Mouse (Mus musculus) left cerebral cortex, postnatal 25 days (tissue): Measurements from ENCODE around the gene Piwil1. TPM values are rescaled to one million over a fixed set of nuclear protein-coding genes. Genes with fewer than 3 reads are reported as not detected.
A peak's percentile ranks its signal among the peaks of the same experiment; 100 is the strongest.

Source experiments
- DNase-seq, 2 experiments: peaks; one replicate each; pipeline ENCODE4 v3.0.0; 2022; ENCODE audit warnings: low spot score in 2 of 2, mixed read lengths in 1 of 2
- intact Hi-C: fragments of 180-260 bp; cut with DNase I; formaldehyde crosslinking; loops from one replicate; pipeline ENCODE4 v1.15.1; 2025
- total RNA-seq, 2 experiments: library from RNA; stranded (reverse); gene quantifications; 2 replicates each; pipeline ENCODE4 v1.2.3; 2021

Gene Piwil1
- total RNA-seq: under 1 TPM; 0.07 to 0.23 TPM

DNA sequence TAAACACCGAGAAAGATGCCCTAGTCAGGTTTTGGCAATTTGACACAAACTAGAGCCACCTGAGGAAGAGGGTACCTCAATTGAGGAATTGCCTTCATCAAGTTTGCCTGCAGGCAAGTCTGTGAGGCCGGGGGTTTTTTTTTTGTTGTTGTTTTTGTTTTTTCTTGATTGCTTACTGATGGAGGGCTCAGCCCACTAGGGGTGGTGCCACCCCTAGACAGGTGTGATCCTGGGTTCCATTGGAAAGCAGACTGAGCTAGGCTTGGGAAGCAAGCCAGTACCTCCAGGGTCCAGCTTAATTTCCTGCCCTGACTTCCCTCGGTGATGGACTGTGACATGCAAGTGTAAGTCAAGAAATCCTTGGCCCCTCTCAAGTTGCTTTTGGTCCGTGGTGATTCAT is at the start of gene Piwil1:
TSS of gene Piwil1 (plus strand) at position 301 of the 400 bp plus-strand sequence.
- DNase-seq: no peak
- intact Hi-C loops: no loop called here

DNA sequence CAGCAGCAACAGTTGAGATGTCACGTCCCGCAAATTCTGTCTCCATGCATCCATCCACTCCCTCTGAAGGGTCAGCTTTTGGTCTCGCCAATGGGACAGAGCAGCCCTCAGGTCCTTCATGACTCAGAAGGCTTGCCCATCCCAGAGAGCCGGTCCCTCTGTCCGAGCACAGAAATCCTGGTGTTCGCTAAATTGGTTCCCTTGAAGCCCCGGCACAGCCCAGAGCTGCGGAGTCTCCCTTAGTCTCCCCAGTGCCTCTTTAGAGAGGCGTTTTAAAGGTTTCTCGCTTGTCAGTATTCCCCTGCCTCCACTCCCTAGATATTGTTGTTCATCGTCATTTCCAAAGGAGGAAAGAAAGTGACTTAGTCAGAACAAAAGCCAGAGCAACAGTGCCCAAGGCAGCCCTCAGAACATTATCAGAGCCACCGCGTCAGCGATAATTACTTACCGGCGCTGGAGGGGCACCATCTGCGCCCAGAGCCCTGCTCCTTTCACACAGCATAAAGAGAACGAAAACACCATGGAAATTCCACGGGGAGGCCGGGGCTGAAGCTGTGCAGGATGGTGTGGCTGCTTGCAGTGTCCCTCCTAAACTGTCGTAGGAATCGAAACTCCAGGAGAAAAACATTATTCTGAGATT is 45.7 kb upstream of the Piwil1 start:
- intact Hi-C loops: no loop called here
- DNase-seq: no peak

DNA sequence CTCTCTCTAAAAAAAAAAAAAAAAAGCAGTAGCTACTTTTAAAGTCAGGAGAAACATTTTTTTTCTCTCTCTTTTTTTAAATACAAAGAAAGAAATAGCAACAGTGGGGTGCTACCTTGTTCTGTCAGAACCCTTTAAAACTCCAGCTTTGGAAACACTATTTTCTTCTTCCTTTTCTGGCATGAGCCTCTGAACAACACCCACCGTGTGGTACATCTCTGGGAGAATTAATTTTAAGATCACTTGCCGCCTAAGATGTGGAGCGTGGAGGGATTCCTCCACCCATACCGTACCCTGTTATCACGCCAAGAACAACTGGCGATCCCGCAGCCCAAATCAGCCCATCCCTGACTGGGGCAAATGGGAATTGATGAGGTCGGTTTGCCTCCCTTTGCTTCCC is 42.2 kb upstream of the Piwil1 start:
- peak; percentile 26 to 84 for DNase-seq
- intact Hi-C loops: loop anchor here (2.0 kb wide), 1 partner anchor 63 kb away; no protein-coding TSS in a partner anchor

DNA sequence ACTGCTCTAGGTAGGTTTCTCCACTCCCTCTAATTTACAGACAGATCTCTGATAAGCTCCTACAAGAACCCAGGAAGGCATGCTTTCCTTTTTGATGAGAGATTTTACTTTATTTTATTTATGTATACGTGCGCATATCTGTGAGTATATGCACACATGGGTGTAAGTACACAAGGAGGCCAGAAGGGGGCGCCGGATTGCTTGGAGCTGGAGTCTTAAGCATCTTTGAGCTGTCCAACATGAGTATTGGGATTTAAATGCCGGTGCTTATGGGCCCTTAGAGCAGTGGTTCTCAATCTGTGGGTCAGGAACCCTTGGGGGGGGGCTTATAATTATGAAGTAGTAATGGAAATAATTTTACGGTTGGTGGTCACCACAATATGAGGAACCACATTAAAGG is 39.4 kb upstream of the Piwil1 start:
- intact Hi-C loops: no loop called here
- DNase-seq: no peak

DNA sequence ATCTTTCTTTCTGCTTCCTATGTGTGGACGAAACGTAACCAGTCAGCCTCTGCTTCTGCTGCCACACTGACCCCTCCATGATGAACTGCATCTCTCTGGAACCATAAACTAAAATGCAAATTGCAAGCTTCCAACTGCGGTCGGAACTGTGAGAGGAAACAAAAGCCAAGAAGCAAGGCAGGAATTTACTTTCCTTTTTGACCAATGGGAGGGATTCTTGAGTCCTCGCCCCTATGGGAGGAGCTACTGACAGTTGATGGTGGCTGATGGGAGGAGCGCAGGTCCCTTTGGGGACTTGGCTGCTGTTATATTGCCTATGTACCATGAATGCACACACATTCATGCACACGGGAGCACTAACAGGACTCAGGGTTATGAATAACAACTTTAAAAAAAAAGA is 38.3 kb upstream of the Piwil1 start:
- intact Hi-C loops: loop anchor here (2.0 kb wide), 1 partner anchor 141 kb away; no protein-coding TSS in a partner anchor

DNA sequence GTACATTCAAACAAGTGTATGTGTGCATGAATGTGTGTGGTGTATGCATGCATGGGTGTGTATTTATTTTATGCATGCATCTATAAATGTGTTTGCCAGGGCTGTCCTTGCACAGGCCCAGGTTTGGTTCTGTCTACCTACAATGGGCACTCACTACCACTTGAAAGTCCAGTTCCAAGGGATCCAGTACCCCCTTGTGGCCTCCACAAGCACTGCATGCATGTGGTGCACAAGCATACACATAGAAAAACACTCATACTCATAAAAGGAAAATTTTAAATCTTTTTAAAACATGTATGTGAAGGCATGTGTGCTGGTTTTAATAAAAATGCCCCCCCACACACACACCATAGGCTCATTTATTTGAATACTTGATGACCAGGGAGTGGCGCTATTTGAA is 37.3 kb upstream of the Piwil1 start:
- no peak for DNase-seq
- intact Hi-C loops: loop anchor here (2.0 kb wide), 1 partner anchor 142 kb away; no protein-coding TSS in a partner anchor

More for the DNA sequence above, 38.3 kb upstream of the Piwil1 start:
- no peak for DNase-seq

DNA sequence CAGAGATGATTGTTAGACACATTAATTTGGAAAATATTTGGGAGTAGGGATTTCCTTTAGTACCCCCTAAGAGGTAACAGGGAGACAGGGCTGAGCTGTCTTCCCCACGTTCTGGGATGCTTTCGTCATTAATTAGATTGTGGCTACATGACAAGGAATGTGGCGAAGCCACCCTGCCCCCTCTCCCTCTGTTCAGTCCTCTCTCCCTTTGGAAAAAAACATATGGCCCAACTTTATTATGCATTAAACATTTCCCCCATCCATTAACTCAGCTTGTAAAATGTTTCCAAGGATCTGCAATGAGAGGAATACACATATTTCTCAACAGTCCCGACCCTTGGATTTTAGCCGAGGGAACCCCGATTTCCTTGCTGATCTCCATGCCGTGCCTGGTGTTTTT is 35.0 kb upstream of the Piwil1 start:
- no peak for DNase-seq
- intact Hi-C loops: no loop called here

DNA sequence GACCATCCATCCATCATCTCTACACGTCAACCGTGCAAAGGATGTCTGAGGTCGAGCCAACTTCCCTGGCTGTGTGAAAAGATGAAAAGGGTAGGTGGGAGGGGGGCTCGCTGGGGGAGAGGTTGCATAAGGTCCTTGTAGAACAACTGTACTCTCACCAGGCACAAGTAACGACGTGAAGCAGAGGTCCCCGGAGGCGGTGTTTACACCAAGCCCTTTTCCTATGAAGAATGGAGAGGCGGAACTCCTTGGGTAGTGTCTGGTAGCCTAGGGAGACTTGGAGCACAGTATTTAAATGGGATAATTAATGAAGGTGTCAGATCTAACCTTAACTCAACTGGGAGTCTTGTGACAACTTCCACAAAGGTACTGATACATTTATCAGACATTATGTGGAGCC is 28.2 kb upstream of the Piwil1 start:
- intact Hi-C loops: no loop called here

DNA sequence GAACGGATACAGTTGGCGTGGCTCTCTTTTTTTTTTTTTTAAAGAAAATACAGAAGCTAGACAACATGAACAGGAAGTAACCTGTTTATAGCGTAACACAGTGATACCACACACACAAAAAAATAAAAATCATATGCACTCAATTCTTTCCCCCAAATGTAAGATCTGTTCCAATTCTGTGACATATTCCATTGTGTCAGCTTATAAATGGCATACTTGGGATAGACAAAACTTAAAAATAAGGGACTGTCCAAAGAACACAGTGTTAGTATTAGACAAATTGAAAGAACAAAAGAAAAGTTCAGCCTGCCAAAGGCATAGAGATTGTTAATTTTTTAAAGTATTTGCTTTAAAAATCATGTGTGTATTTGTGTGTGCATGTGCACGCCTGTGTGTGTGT is 25.0 kb upstream of the Piwil1 start:
- intact Hi-C loops: no loop called here
- no peak for DNase-seq

More for the DNA sequence above, 28.2 kb upstream of the Piwil1 start:
- no peak for DNase-seq

DNA sequence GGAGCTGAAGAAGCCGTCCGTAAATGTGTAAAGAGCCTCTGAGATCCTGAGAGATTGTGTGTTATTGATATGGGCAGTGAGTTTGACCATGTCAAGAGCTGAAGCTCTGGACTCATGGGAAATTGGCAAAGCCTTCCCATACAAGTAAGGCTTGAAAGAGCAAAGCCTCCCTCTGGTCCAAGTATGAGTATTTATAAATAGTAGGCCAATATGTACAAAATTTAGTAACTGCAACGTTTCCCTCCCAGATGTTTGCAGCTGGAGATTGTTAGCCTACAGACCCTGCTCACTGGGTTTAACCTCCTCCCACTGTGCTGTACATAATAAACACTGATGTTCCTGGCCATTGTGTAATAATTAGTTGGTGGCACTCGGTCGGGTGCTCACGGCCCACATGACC is 24.5 kb upstream of the Piwil1 start:
- intact Hi-C loops: no loop called here
- no peak for DNase-seq

DNA sequence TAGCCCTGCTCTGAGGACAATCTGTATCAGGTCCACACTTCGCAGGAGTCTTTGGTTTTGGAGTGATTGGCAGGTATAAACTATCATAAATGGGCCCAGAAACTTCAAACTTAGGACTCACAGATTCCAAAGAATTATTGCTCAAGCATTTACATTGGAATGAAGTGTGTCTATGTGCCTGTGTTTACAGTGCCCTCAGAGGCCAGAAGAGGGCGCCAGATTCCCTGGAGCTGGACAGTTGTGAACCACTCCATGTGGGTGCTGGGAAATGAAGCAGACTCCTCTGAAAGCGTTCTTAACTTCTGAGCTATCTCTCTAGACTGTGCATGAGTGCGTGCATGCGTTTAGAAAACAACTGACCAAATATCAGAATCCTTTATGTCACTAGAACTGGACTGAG is 20.9 kb upstream of the Piwil1 start:
- intact Hi-C loops: no loop called here
- DNase-seq: no peak

DNA sequence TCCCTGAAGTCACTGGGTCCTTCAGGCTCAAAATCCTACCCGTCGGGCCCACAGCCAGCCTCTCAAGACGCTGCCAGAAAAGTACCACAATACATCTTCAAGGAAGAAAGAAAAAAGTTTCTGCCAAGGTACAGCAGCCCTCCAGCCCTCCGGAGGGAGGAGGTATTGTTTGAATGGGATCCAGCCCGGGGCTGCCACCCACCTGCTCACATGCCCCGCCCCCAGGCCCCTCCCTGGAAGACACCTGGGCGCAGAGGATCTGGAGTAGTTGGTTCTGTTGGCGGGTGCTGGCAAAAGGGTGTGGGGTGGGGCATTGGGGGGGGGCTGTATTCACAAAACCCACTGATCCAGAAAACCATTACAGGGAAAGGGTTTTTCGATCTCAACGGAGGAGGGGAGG is 18.1 kb upstream of the Piwil1 start:
- intact Hi-C loops: no loop called here

DNA sequence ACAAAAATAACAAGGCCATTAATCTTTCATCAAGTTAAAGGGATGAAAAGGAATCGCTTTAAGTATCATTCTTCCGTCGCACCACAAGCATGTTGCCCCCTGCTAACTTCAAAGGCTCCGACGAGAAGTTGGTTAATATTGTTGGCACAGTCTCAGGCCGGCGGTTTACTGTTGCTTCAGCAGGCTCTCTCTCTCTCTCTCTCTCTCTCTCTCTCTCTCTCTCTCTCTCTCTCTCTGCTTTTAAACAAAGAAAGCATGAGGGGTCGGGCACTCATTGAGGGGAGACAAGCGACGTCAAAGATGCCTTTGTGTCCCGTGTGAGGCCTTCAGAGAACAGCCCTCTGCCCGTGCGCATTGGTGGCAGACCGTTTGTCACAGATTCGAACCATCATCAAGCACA is 17.7 kb upstream of the Piwil1 start:
- intact Hi-C loops: no loop called here

More for the DNA sequence above, 18.1 kb upstream of the Piwil1 start:
- DNase-seq: no peak

DNA sequence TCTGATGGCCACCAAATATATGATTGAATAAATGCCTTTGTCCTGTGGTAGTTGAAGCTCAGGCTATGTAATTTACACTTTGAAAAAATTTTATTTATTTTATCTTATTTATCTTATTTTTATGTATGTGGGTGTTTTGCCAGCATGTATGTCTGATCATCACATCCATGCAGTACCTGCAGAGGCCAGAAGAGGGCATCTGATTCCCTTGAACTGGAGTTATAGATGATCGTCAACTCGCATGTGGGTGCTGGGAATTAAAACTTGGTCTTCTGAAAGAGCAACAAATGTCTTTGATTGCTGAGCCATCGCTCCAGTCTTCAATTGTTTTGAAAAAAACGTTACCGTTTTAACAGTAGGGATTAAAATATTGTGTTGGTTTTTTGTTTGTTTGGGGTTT is 15.2 kb upstream of the Piwil1 start:
- intact Hi-C loops: no loop called here
- DNase-seq: no peak

More for the DNA sequence above, 17.7 kb upstream of the Piwil1 start:
- DNase-seq: no peak

DNA sequence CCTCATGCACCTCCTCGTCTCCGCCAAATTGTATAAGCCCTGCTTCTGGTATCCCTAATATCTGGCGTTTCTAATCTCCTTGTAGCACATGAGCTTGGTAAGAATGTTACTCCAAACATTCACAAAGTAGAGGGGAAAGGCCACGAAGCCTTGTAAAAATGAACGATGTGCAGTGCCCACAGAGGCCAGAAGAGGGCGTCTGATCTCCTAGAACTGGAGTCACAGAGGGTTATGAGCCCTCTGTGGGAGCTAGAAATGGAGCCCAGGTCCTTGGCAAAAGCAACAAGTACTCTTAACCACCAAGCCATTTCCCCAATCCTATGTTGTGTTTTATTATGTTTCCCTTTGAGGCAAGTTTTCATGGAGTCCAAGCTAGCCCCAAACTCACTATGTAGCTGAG is 8.2 kb upstream of the Piwil1 start:
- intact Hi-C loops: no loop called here
- DNase-seq: no peak

DNA sequence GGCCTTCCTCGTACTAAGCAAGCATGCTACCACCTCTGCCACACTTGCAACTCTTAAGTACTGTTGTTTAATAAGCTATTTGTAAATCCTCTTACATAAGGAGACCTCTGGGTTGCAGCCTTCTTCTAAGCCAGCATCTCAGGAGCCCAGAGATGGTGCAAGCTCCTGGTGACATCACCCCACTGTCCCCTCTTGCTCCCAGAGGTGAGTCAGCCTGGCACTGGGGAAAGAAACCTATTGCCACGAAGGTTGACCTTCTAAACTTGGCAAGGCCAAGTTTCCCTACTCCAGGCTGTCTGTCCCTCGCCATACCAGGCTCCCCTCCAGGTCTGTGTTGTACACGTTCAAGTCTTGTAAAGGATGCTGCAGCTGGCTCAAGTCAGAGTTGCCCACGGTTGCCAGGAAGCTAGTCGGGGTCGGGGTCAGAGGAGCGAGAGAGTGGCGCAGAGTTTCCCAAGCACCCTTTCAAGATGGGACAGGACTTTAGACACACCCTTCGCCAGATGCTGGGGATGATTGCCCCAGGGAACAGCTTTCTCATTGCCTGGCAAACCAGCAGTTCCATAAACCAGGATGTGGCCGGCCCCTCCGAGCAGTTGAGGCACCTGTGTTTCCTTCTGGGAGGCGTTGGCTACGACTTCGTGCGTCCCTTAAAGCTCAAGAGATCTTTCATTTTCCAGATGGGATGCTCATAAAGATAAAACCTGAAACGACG is 7.6 kb upstream of the Piwil1 start:
- intact Hi-C loops: no loop called here
- DNase-seq: no peak

DNA sequence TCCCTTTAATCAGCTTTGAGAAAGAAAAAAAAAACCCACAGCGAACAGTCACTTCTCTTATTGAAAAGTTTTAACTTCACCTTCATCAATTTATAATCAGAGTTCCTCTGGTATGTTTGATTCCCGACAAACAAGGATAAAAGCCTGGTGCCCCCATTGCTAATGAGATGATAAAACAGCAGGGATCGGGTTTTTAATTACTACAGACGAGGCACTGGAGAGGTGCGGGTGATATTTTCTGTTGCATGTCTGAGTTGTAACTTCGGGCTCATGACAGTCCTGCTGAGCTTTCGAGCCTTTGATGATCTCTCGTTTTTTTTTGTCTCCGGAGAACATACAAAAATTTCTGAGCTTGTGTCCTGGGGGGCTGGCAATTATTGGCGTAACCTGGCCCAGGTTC is 5.5 kb upstream of the Piwil1 start:
- intact Hi-C loops: no loop called here
- DNase-seq: no peak

DNA sequence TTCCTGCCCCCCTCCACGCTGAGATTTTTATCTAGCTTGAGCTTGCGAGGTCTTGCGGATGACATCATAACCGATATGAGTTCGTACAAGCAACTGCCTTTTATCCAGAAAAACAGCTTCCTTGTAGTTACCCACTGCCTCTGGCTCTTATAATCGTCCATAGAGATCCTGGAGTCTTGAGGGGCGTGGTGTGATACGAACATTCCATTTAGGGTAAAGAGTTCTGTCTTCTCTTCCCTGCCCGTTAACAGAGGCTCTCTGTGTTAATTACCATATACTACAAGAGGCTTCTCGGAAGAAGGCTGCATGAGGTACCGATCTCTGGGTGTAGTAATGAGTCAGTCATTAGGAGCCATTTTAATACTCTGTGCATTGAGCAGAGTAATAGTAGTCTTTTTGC is 1.6 kb upstream of the Piwil1 start:
- intact Hi-C loops: no loop called here
- DNase-seq: no peak

DNA sequence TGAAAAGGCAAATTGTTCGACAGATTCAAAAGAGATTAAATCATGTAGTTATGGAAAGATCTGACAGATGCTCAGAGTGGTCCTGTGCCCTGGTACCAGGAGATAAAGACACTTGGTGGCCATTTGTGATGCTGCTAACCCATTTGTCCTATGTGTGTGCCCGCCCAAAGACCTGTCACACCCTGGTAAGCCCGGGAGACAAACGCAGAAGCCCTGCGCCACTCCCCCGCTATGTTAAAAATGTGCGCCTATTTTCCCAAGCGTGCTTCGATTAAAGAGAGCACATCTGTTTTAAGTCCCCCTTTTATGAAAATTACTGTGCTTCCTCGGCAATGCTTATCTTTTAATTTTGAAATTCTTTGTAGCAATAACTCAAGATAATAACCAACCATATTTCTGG is 1.4 kb downstream of the Piwil1 start:
- no peak for DNase-seq
- intact Hi-C loops: no loop called here

DNA sequence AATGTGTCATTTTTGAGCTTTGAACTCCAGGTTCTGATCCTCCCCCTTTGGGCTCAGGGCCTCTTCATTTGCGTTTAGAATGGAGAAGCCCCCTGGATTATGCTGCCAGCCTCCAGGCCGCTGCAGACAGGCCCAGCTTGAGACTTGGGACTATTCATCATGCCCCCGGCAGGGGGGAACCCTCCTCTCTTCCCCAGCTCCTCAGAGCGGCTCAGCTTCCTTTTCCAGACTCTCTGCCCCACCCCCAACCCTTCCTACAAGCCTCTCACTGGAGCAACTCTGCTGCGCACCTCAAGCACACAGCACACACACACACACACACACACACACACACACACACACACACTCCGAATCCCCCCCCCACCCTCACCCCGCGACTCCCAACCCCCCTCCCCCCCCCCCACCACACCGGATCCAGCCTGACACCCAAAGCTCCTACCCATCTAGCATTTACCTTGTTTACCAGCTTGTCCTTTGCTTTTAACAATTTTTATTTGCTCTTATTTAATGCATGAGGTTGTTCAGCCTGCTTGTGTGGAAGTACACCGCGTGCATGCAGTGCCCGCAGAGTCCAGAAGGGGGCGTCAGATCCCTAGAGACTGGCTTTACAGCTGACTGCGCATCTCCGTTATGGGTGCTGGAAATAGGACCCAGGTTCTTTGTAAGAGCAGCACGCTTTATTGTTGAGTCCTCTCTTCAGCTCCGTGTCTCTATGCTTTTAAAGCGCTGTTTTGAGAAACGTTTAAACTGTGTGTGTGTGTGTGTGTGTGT is 2.0 kb downstream of the Piwil1 start:
- intact Hi-C loops: no loop called here
- DNase-seq: no peak

DNA sequence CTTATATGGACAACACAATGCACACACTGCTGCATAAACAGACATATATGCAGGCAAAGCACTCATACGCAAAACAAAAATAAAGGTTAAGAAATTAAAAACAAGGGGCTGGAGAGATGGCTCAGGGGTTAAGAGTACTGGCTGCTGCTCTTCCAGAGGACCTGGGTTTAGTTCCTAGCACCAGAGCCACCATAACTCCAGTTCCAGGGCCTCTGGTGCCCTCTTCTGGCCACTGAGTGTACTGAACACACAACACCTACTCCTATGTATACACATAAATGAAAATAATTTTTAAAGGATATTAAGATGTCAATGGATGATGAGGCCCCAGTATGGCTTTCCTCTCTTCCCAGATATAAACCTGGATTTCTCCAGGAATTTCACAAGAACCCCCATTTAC is 4.1 kb downstream of the Piwil1 start:
- intact Hi-C loops: no loop called here
- DNase-seq: no peak
